Mouse (Mus musculus) midbrain, embryonic 11.5 days (tissue): ENCODE measurements around the gene Psmf1. TPM values are rescaled to one million over a fixed set of nuclear protein-coding genes. Genes with fewer than 3 reads are reported as not detected.

Source experiments
- ATAC-seq: fragments of 200-750 bp; cut with Nextera tagmentation; 2 replicates; pipeline ENCODE4 v1.8.0; 2017; ENCODE audit warnings: moderate TSS enrichment, moderate library complexity; ENCODE audit not compliant: low FRiP score
- DNase-seq: peaks from one replicate; pipeline ENCODE4 v3.0.0; 2015; ENCODE audit warnings: low spot score; ENCODE audit errors: missing footprints
- H3K27ac ChIP-seq: fragments of 300-500 bp; sonication (generic); 2 replicates; pipeline ENCODE4 v1.5.1; 2014; ENCODE audit warnings: low read depth, low read length
- H3K27me3 ChIP-seq: fragments of 300-500 bp; sonication (generic); 2 replicates; pipeline ENCODE4 v1.6.1; 2014; ENCODE audit warnings: mild to moderate bottlenecking, low read length, moderate library complexity, mixed read lengths; ENCODE audit not compliant: control insufficient read depth, insufficient read depth
- H3K36me3 ChIP-seq: fragments of 300-500 bp; sonication (generic); 2 replicates; pipeline ENCODE4 v1.6.1; 2014; ENCODE audit warnings: mild to moderate bottlenecking, low read length, moderate library complexity, mixed read lengths; ENCODE audit not compliant: control insufficient read depth, insufficient read depth
- H3K4me1 ChIP-seq: fragments of 300-500 bp; sonication (generic); 2 replicates; pipeline ENCODE4 v1.6.1; 2014; ENCODE audit warnings: low read length; ENCODE audit not compliant: control insufficient read depth, insufficient read depth
- H3K4me2 ChIP-seq: fragments of 300-500 bp; sonication (generic); 2 replicates; pipeline ENCODE4 v1.6.1; 2014; ENCODE audit warnings: mild to moderate bottlenecking, moderate library complexity
- H3K4me3 ChIP-seq: fragments of 300-500 bp; sonication (generic); 2 replicates; pipeline ENCODE4 v1.5.1; 2014; ENCODE audit warnings: low read depth, low read length
- H3K9ac ChIP-seq: fragments of 300-500 bp; sonication (generic); 2 replicates; pipeline ENCODE4 v1.6.1; 2014; ENCODE audit warnings: low read length
- H3K9me3 ChIP-seq: fragments of 300-500 bp; sonication (generic); 2 replicates; pipeline ENCODE4 v1.6.1; 2016; ENCODE audit warnings: low read length; ENCODE audit not compliant: control insufficient read depth
- WGBS: fragments of 180-500 bp; shearing (Covaris S2); extraction: QIAGEN DNeasy Blood & Tissue Kit; methylation state at CpG from one replicate; pipeline ENCODE4 v1.1.7; 2014; 5-methylcytosine and 5-hydroxymethylcytosine counted together
- polyA plus RNA-seq: library from polyadenylated mRNA; unstranded; fragments of >200 nt; fragmentation: Nextera tagmentation; extraction: Ambion mirVana; gene quantifications from 2 replicates; pipeline ENCODE4 v1.2.1, GENCODE M21; 2014

Psmf1 gene
- polyA plus RNA-seq, 1 experiment from 2014 or later, result 44.9 TPM

GRCm38 (mm10) chr2:151758806-151759353, 14.9 kb upstream of the Psmf1 start:
- ATAC-seq (no peak), DNase-seq (no peak)
- H3K27ac ChIP-seq, result no peak overlapping the region
- no peaks in the 10 kb centered on the region; the same call in 1 of the 2 replicates for H3K4me1 ChIP-seq
- H3K9me3 ChIP-seq, result no peaks in the 10 kb centered on the region
- H3K36me3 ChIP-seq, result no peaks in the 10 kb centered on the region
- no peak overlapping the region for H3K4me3 ChIP-seq
- H3K9ac ChIP-seq, result no peak overlapping the region
- no peak overlapping the region for H3K4me2 ChIP-seq
- 41% methylated on average over 1 of the region's 1 CpGs for WGBS
- no peaks in the 10 kb centered on the region for H3K27me3 ChIP-seq

DNA sequence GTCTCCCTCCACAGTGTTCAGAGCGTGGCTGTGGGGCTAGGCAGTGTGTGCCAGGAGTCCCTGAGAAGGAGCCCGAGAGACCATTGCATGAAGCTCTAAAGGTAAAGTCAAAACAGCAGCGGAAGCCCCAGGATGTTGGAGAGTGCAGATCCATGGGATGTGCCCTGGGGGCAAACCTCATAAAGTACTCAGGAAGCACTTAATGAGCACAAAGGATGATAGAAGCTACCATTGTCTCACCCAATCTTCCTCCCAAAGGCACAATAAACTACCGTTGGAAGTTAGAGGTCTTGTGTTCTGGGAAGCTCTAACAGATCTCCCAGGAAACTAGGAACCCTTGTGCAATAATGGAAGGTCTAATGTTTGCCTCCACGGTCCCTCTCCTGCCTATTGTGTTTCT, 13.5 kb upstream of the Psmf1 start:
- Histone ChIP-seq H3K4me1 (no peaks in the 10 kb centered on the region; the same call in 1 of the 2 replicates), H3K9me3 (no peaks in the 10 kb centered on the region), H3K4me2 (no peak overlapping the region), H3K4me3 (no peak overlapping the region), H3K36me3 (no peaks in the 10 kb centered on the region), H3K9ac (no peak overlapping the region), H3K27ac (no peak overlapping the region), H3K27me3 (no peaks in the 10 kb centered on the region)
- DNase-seq (no peak), ATAC-seq (no peak)
- 73% methylated on average over 5 of the region's 5 CpGs for WGBS

DNA sequence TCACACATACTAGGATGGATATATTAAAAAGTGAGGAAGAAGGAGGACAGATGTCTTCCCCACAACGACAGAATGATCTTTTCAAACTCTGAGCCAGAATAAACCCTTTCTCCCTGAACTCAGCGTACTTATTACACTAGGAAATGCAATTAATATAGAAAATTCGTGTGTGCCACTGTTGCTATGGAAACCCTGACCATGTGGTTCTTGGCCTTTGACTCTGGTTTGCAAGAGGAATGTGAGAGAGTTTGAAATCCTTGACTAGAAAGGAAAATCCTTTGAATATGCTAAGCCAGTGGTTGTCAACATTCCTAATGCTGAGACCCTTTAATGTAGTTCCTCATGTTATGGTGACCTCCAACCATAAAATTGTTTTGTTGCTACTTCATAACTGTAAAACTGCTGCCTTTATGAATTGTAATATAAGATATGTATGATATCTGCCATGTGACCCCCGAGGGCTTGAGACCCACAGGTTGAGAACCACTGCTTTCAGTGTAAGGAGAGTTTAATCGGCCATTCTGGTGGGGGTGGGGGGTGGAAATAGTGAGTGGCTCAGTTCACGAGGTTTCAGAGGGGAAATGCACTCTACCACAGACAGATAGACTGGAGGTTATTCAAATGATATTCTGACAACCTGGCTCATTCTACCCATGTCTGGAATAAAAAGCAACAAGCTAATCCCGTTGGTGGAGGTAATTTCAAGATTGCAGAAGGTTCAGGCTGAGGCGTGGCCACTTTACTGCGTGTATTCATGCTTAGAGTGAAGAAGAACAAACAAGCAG, 12.5 kb upstream of the Psmf1 start:
- Histone ChIP-seq H3K4me1 (no peaks in the 10 kb centered on the region; the same call in 1 of the 2 replicates), H3K4me3 (no peak overlapping the region), H3K27ac (no peak overlapping the region), H3K36me3 (no peaks in the 10 kb centered on the region), H3K9me3 (no peaks in the 10 kb centered on the region), H3K27me3 (no peaks in the 10 kb centered on the region), H3K9ac (no peak overlapping the region), H3K4me2 (no peak overlapping the region)
- DNase-seq (peak; percentile 89), ATAC-seq (no peak)
- WGBS, result 60% methylated on average over 9 of the region's 9 CpGs

DNA sequence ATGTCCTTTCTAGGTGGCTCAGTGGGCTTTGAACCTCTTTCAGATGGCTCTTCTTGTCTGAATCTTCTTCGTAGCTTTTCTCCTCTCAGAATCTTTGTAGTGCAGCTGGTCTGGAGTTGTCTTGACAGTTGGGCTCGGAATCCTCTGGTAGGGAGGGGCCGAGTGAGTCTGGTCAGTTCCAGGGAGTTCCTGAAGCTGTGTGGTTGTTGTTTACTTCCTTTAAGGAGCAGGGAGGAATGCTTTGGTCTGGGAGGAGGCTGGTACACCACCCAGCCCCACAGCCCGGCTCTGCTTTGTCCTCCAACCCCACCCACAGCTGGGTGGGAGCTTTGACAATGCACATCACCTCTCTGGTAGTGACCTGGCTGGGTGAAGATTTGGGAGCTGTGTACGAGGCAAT, 7.3 kb upstream of the Psmf1 start:
- Histone ChIP-seq H3K27me3 (no peaks in the 10 kb centered on the region), H3K9me3 (no peaks in the 10 kb centered on the region), H3K36me3 (no peaks in the 10 kb centered on the region), H3K9ac (no peak overlapping the region), H3K4me3 (no peak overlapping the region), H3K27ac (no peak overlapping the region), H3K4me1 (no peaks in the 10 kb centered on the region), H3K4me2 (no peak overlapping the region)
- ATAC-seq, result no peak
- DNase-seq, result no peak
- 79% methylated on average over 5 of the region's 5 CpGs for WGBS

DNA sequence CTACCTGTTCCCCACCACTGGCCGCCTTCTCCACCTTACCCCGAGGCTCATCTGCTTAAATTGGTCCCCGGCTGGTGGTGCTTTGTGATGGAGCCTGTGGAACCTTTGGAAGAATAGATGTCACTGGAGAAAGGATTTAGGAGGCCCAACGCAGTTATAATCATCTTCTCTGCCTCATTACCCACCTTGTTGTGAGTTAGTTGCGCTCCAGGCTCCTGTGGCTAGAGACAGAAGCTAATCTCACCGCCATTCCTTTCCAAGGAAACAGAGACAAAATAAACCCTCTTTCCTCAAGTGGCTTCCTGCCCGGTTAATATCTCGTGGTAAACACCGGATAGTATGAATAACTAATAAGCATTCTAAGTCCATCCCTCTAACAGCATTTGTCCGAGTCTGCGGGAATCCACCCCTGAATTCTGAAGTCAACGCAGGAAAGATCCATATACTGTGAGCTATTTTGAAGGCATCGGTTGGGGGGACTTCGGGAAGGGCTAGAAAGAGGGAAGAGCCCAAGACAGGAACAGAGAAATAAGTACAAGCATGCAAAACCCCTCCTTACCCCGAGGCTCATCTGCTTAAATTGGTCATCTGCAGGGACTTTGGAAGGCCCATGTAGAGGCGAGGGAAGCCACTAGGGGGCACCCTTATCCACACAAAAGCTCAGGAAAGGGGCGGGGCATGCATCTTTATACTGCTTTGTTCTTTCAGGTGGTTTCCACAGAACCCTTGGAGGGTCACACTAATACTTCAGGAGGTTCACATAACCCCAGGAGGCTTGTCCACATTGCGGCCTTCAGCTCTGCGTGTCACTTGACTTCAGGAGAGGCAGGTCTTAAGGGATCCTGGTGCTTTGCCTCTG, 4.1 kb upstream of the Psmf1 start:
- Histone ChIP-seq H3K36me3 (no peaks in the 10 kb centered on the region), H3K4me1 (no peaks in the 10 kb centered on the region), H3K4me2 (no peak overlapping the region), H3K27me3 (no peaks in the 10 kb centered on the region), H3K27ac (no peak overlapping the region), H3K9ac (no peak overlapping the region; the same call in 1 of the 2 replicates), H3K4me3 (no peak overlapping the region), H3K9me3 (no peaks in the 10 kb centered on the region)
- 34% methylated on average over 19 of the region's 19 CpGs for WGBS
- DNase-seq (peak; percentile 98), ATAC-seq (peak; percentile 85; the same call in 1 of the 2 replicates)

GRCm38 (mm10) chr2:151742850-151743679, 921 bp downstream of the Psmf1 start:
- Histone ChIP-seq H3K4me1 (peaks cover 12% of the 10 kb centered on the region), H3K9ac (no peak overlapping the region), H3K4me3 (no peak overlapping the region), H3K4me2 (no peak overlapping the region), H3K27ac (no peak overlapping the region), H3K9me3 (no peaks in the 10 kb centered on the region), H3K27me3 (no peaks in the 10 kb centered on the region), H3K36me3 (no peaks in the 10 kb centered on the region)
- no peak for DNase-seq
- ATAC-seq, result no peak
- 59% methylated on average over 6 of the region's 6 CpGs for WGBS

DNA sequence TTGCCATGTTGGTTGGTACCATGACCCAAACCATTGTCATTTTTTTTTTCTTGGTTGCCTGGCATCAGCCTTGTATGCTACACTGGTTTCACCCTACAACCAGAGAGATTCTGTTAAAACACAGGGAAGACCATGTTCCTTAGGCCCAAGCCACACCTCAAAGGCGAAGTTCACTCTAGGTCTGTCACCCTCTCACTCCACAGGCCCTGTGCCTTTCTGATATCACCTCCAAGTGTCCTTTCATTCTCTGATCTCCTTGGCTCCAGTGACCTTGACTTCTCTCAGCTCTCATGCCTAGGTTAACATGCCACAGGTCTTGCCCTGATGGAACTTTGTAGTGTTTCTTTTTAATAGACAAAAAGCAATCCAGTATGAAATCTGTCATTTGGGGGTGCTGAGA, 1.9 kb downstream of the Psmf1 start:
- H3K27me3 ChIP-seq, result no peaks in the 10 kb centered on the region
- no peak for ATAC-seq
- 89% methylated on average over 1 of the region's 1 CpGs for WGBS

GRCm38 (mm10) chr2:151740741-151741526, 3.1 kb downstream of the Psmf1 start:
- ATAC-seq, result peak; percentile 90
- Histone ChIP-seq H3K9me3 (no peaks in the 10 kb centered on the region), H3K27me3 (no peaks in the 10 kb centered on the region), H3K27ac (no peak overlapping the region), H3K4me3 (peak overlapping the region; percentile 88), H3K9ac (peak overlapping the region; percentile 91), H3K36me3 (no peaks in the 10 kb centered on the region), H3K4me2 (peak overlapping the region; percentile 85), H3K4me1 (peaks cover 12% of the 10 kb centered on the region)
- WGBS, result under 1% methylated on average over 61 of the region's 61 CpGs
- DNase-seq, result peak; percentile 99

More for the DNA sequence above, 1.9 kb downstream of the Psmf1 start:
- no peak for DNase-seq
- Histone ChIP-seq H3K4me2 (no peak overlapping the region), H3K9ac (no peak overlapping the region), H3K36me3 (no peaks in the 10 kb centered on the region), H3K9me3 (no peaks in the 10 kb centered on the region), H3K4me1 (peaks cover 12% of the 10 kb centered on the region), H3K27ac (no peak overlapping the region), H3K4me3 (no peak overlapping the region)
